Mouse (Mus musculus) forebrain, embryonic 12.5 days (tissue): ENCODE measurements at regions not wholly inside any gene's neighbourhood (a gene's known extent, or its start where the extent isn't known, plus 50 kb on each side); places are given as distances from the start of the nearest gene placed in this dataset.
"Not testable (repeated sequence)": the region's sequence is repeated elsewhere in the genome, so short reads cannot be mapped to it uniquely, and the experiment has no call there.

Source experiments
- ATAC-seq: fragments of 200-750 bp; cut with Nextera tagmentation; 2 replicates; pipeline ENCODE4 v1.8.0; 2017; ENCODE audit warnings: moderate TSS enrichment; ENCODE audit not compliant: low FRiP score
- H3K27ac ChIP-seq: fragments of 300-500 bp; sonication (generic); 2 replicates; pipeline ENCODE4 v1.5.1; 2016; ENCODE audit warnings: mild to moderate bottlenecking
- H3K27me3 ChIP-seq: fragments of 300-500 bp; sonication (generic); 2 replicates; pipeline ENCODE4 v1.6.1; 2016; ENCODE audit warnings: mild to moderate bottlenecking
- H3K36me3 ChIP-seq: fragments of 300-500 bp; sonication (generic); replicated peaks from 2 replicates; pipeline ENCODE4 v1.6.1; 2016; ENCODE audit warnings: mild to moderate bottlenecking
- H3K4me1 ChIP-seq: fragments of 300-500 bp; sonication (generic); 2 replicates; pipeline ENCODE4 v1.6.1; 2016
- H3K4me2 ChIP-seq: fragments of 300-500 bp; sonication (generic); 2 replicates; pipeline ENCODE4 v1.6.1; 2016; ENCODE audit warnings: mild to moderate bottlenecking, moderate library complexity
- H3K4me3 ChIP-seq: fragments of 300-500 bp; sonication (generic); replicated peaks from 2 replicates; pipeline ENCODE4 v1.5.1; 2016; ENCODE audit warnings: mild to moderate bottlenecking
- H3K9ac ChIP-seq: fragments of 300-500 bp; sonication (generic); 2 replicates; pipeline ENCODE4 v1.6.1; 2016; ENCODE audit warnings: mild to moderate bottlenecking
- H3K9me3 ChIP-seq: fragments of 300-500 bp; sonication (generic); 2 replicates; pipeline ENCODE4 v1.6.1; 2016
- WGBS: fragments of 180-500 bp; shearing (Covaris S2); methylation state at CpG from one replicate; pipeline ENCODE4 v1.1.7; 2016; 5-methylcytosine and 5-hydroxymethylcytosine counted together

GRCm38 (mm10) chr3:91263540-91263939 lies 172.9 kb upstream of the 9130204L05Rik start:
- Histone ChIP-seq H3K36me3 (no peaks in the 10 kb centered on the region), H3K9me3 (no peaks in the 10 kb centered on the region), H3K4me2 (no peak overlapping the region), H3K4me1 (peaks cover 4% of the 10 kb centered on the region; the same call in 1 of the 2 replicates), H3K27ac (no peak overlapping the region), H3K27me3 (no peaks in the 10 kb centered on the region), H3K4me3 (no peak overlapping the region), H3K9ac (no peak overlapping the region)
- WGBS = 0% methylated on average over 1 of the region's 1 CpGs
- peak; percentile 84 for ATAC-seq

DNA sequence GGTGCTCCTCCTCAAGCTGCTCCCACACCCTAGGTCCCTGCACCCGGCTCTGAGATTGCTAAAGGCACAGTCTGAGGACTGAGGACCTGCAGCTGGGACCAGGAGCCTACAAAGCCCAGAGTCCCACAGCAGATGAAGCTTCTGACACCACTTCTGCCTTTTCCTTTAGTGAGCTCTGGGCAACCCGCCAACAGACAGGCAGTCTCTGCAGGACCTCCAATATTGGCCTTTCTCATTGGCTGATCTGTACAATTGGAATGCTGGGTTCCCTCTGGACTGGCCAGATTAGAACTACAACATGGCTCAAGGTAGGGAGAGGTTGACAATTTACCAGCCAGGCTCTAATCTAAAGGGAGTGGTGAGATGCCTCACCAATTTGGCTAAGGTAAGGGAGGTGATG lies 164.3 kb upstream of the 9130204L05Rik start:
- not testable (repeated sequence) for H3K9me3 ChIP-seq, H3K4me3 ChIP-seq, H3K27me3 ChIP-seq, H3K4me1 ChIP-seq, H3K9ac ChIP-seq, H3K27ac ChIP-seq, ATAC-seq, H3K4me2 ChIP-seq, H3K36me3 ChIP-seq
- 79% methylated on average over 2 of the region's 2 CpGs for WGBS

- Histone ChIP-seq H3K4me3 (no peak overlapping the region), H3K4me1 (no peaks in the 10 kb centered on the region), H3K9me3 (no peaks in the 10 kb centered on the region), H3K4me2 (no peak overlapping the region), H3K36me3 (no peaks in the 10 kb centered on the region), H3K27me3 (no peaks in the 10 kb centered on the region), H3K9ac (no peak overlapping the region), H3K27ac (no peak overlapping the region)
- 56% methylated on average over 3 of the region's 3 CpGs for WGBS
- ATAC-seq = no peak
Measured at GRCm38 (mm10) chr3:91223157-91223556, 132.6 kb upstream of the 9130204L05Rik start.

- no peaks in the 10 kb centered on the region for H3K4me1 ChIP-seq
- no peak overlapping the region for H3K4me3 ChIP-seq
- H3K27ac ChIP-seq = no peak overlapping the region
- peaks cover 29% of the 10 kb centered on the region for H3K9me3 ChIP-seq
- no peak for ATAC-seq
- no peak overlapping the region for H3K4me2 ChIP-seq
- H3K9ac ChIP-seq = no peak overlapping the region
- WGBS = 88% methylated on average over 16 of the region's 16 CpGs
- H3K36me3 ChIP-seq = no peaks in the 10 kb centered on the region
- no peaks in the 10 kb centered on the region for H3K27me3 ChIP-seq
Measured at GRCm38 (mm10) chr3:91213280-91213679, 122.7 kb upstream of the 9130204L05Rik start.
